Mouse (Mus musculus): Measurements from ENCODE around the gene Fcho1.

- TF ChIP-seq TAL1 (IDR thresholded peaks at IDR 0.05; ENCODE audit: low read length) (no peak), GATA1 (IDR thresholded peaks at IDR 0.05; ENCODE audit: low read length) (no peak)
Observed at GRCm38 (mm10) chr8:71731652-71732230, 6.2 kb upstream of the Fcho1 start.

Measured in erythroblast, embryonic 14.5 days (primary cell).